Mouse (Mus musculus): Measurements from ENCODE around the gene Arfgef2. TPM values are rescaled to one million over a fixed set of nuclear protein-coding genes. Genes with fewer than 3 reads are reported as not detected.

Gene Arfgef2
- total RNA-seq, 2 experiments from 2014 or later: 67.6 to 76.9 TPM

DNA sequence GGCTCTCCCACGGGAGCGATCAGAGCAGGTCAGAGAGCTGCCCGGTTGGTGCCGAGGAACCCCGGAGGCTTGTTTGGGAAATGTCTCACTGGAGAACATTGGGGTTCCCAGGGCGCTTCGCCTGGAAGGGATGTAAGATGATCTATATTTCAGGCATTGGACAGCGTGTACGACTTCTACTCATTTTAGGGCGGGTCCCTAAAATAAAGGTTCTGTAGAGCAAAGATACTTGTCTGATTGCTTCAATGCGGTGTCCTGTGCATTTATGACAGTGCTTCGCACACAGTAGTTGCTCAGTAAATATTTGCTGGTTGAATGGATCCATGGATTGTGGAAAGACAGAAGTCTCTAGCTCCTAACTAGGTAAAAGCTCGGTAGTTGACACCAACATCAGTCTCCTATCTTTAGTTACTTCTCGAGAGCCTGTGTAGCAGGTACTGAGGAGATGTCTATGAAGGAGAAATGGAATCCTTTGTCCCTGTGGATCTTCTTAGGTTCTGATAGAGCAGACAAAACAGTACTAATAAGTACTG is 851 bp downstream of the Arfgef2 start:
- DNase-seq: no peak

DNA sequence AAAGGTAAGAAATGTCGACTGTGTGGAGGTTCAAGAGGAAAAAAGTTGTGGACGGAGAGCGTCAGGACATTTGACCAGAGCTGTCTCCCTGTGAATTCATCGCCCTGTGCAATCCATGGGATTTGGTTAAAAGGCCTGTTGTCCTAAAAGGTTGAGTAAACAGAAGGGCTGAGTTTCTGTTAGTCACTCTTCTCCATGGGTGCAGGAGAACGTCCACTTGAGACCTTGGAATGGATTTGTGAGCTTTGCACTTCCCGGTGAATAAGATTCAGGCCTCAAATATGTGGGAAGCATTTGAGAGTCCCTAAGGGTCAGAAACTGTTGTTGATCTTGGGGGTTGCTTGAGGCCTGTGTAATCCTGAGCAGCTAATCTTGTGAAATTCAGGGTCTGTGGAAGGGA is 1.4 kb downstream of the Arfgef2 start:
- peak in 1 of 2 experiments; percentile 26 for DNase-seq

DNA sequence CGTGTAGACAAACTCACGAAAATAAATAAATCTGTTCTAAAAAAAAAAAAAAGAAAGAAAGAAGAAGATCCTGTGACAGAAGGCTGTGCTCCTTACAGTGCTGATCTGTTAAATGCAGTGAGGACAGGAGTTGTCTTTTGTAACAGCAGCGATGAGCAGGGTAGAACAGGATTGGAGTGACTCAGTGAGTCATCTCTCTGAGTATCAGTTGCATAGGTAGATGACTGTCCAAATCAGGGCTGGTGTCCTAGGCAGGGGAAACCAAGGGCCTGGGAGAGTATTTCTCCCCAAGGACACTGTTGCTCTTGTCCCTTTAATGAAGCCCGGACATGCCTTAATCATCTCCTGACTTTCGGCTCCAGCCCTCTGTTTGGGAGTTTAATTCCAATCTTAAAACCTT is 4.1 kb downstream of the Arfgef2 start:
- peak in 1 of 2 experiments; percentile 30 for DNase-seq

DNA sequence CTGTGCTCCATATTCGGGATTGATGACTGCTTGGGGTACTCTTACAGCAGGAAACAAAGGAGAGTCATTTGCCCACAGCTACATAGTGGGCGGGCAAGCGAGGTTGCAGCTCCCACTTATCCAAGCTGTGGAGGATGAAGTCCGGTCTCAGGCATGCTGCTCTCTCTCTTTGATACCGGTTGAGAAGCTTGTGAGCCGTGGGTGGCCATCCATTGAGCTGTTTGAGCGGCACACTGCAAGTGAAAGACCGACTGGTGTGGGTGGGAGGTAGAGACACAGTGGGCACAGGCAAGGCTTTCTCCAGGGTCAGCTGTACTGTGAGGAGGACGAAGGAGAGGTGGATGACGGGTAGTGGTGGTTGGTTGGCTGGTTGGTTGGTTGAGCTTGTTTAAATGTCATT is 5.4 kb downstream of the Arfgef2 start:
- DNase-seq: no peak

DNA sequence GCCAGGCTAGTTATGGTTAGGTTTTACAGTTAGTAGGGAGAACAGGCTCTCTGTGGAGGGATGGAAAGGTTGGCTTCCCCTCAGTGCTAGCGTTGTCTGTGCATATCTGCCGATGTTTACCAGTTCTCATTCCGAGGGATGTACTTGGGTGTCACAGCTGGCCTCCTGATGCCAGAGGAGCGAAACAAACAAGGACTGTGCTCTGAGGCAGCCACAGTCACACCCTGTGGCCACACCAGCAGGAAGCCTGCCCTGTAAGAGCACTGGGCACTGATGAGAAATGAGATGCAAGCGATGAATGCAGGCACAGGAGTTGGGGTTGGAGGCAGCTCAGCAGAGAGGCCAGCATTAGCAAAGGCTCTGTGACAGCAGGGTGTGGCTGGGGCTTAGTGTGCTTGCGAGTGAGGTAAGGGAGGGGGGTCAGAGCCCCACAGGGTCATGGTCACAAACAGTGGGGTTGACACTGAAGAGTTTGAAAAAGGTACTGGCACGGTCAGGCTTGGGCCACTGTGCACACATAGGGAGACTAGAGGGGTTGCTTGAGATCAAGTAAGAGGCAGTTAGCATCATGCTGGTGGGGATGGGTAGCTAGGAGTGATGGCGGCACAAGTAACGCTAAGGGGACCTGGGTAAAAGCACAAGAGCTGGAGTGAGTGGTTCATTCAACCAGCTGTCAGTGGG is 13.2 kb downstream of the Arfgef2 start:
- DNase-seq: no peak

DNA sequence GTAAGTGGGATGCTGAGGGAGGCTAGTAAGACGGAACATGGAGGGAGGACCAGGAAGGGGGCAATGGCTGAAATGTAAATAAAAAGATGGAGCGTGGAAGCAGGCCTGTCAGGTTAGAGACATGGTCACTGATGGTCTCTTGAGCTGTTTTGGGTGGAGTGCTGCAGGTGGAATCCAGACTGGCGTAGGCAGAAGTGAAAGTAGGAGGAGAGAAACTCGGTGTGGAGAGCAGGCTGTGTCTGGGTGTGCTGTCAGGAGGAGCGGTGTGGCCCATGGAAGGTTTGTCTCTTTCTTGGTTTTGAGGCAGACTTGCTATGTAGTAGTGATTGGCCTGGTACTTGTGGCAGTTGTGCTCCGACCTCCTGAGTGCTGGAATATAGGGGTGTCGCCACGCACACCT is 14.5 kb downstream of the Arfgef2 start:
- DNase-seq: no peak

DNA sequence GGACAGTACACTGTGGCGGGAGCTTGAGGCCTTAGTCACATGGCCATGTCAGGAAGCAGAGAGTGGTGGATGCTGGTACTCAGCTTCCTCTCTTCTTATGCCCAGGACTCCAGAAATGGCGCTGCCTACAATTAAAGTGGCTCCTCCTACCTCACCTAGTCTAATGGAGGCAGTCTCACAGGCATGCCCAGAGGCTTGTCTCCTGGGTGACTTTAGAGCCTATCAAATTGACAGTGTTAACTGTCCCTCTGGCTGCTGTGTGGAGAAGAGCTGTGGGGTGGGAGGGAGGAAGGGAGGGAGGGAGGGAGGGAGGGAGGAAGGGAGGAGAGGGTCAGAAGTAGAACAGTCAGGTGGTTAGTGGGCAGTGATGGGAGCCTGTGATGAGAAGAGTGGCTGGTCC is 15.5 kb downstream of the Arfgef2 start:
- no peak for DNase-seq

DNA sequence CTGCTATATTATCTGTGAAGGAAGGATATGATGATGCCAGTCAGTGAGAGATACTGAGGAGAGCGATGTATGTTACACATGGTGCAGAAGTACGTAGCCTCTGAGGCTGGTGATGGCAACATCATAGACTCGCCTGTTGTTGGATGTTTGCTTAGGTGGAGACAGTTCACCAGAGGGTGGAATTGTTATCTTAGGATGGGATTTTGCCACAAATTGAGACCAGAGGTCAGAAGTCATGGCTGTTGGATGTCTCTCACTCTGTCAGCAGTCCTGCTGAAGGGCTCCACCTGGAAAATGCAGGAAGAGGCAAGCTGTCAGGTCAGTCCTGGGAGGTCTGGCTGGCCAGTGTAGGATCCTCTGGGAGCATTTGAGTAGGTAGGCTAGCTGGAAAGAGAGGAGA is 16.0 kb downstream of the Arfgef2 start:
- no peak for DNase-seq

DNA sequence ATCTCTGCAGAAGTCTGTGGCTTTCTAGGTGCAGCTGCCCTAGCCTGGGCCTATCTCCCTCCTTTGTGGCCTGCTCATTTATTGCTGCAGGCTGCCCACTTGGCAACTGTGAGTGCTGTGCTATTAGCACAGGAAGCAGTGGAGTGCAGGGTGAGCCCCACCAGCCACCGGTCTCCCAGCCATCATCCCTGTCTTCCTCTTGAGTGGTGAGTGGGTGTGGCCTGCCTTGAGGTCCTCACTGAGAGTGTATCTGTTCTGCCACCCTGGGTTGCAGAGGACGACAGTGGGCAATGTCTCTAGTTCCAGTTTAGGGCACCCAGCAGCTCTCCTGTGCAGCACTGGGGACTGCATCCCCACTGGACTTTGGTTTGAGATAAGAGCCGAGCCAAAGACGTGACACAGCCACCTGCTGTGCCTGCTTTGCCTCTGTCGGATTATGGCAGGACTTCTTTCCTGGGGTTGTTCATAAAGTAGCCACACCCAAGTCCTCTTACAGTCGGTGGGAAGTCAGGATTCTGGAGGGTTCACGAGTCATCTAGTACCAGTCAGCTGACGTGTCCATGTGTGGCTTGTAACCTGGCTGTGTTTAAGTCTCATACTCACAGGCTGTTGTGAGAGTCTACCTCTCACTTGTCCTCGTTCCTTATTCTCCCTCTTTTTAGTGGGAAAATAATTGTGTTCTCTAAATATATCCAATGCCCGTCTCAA is 16.9 kb downstream of the Arfgef2 start:
- no peak for DNase-seq

DNA sequence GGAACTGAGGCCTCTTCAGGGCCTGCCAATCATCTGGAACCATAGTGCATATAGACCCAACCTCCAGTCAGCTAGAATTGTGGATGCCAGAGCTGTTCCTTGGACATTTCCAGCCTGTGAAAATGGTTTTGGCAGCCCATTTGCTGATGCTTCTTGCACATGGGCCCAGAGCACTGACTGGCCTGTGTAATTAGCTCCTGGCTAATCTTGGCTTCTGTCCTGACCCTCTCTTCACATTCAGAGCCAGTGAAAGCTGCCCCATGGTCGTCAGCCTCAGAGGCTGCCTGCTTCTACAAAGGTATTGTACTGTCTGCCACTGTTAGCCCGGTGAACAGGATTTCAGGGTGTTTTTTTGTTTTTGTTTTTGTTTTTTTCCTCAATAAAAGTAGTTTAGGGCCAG is 17.5 kb downstream of the Arfgef2 start:
- DNase-seq: no peak

DNA sequence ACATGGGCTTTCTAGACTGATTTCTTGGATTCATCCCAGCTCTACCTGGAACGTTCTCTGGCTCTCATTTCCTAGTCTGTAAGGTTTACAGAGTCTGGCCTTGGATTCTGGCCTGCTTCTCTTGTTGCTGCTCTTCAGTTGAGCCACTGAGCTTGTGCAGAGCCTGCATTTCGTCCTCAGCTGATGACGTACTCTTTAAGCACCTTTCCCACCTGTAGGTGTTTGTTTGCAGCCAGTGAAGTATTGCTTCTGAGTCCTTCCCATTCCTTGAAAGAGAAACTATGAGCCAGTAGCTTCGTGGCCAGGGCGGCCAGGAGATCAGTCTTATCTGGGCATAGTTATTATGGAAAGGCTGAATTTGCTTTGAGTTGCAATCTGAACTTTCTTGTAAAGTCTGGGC is 19.0 kb downstream of the Arfgef2 start:
- no peak for DNase-seq

DNA sequence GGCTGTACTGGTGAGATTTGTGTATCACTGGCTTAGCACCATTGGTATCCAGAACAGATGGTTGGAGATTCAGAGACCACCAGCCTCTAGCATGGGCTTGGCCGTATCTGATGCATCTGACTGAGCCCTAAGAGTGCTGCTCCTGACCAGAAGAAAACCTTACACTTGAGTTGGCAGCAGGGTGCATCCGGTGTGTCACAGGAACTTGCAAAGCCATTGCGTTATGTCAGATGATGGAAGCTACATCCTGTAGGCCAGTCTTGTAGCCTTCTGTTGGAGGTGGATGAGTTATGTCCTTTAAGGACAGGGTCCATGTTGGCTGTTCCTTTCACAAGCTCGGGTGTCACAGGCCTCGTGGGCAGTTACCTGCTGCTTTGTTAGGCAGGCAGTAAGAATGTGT is 19.6 kb downstream of the Arfgef2 start:
- DNase-seq: no peak

DNA sequence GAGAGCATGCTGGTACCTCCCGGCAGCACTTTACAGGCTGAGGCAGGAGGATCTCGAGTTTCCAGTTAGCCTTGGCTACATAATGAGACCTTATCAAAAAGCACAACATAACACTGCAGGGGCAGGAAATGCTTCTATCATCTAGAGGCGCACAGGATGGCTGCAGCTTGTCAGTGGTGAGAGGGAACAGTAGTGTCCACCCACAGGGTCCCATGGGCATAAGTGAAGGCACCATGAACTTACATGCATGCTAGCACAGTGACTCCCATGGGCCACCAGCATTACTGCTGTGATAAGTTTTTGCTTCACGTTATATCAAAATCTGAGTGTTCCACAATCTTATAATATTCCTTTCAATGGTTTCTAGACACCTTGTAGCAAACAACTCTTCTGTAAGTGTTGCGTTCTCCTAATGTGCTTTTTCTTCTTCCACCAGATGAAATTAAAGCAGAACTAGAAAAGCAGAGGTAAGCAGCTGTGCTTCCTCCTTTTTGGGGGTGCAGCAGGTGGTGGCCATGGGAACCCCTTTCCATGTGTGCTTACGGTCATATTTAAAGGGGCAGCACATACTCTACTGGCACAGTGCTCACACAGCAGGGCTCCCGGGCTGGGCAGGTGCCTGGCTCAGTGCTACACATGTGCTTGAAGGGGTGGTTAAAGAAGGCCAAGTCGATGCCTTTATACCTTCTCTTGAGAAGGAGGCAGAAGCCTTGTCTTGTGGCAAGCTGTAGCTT is 21.3 kb downstream of the Arfgef2 start:
- no peak for DNase-seq

DNA sequence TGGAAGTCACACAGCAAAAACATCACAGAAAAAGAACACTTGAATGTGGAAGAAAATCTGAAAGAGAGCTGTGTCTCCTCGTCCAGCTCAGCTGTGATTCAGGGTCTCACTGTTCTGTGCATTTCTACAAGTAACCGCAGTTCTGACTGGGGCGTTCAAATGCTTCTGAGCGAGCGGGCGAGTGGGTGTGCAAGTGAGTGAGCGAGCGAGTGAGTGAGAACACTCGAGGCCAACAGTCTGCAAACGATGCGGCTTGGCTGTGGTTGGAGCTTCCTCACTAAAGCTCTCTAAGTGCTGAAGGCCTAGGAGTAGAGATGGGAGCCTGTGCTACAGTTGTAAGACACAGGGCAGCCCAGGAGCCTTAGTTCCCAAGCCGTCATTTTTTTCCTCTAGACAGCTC is 22.9 kb downstream of the Arfgef2 start:
- DNase-seq: no peak

DNA sequence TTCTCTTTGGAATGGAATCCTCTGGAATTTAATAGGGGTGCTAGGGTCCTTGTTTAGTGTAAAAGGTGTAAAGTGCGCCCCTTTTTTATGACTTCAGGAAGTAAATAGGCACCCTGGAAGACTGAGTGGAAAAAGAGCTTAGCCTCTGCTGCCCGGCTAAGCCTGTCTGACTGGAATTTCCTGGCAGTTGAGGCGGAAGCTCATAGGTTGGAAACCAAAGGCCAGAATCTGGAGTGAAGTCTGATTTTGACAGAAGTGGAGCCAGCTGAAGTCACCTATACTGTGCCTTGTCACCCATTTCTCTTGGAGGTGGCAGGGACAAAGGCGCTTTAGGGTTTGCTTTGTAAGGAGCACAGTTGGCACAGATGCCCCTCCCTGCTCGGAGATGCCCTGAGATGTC is 25.0 kb downstream of the Arfgef2 start:
- no peak for DNase-seq

DNA sequence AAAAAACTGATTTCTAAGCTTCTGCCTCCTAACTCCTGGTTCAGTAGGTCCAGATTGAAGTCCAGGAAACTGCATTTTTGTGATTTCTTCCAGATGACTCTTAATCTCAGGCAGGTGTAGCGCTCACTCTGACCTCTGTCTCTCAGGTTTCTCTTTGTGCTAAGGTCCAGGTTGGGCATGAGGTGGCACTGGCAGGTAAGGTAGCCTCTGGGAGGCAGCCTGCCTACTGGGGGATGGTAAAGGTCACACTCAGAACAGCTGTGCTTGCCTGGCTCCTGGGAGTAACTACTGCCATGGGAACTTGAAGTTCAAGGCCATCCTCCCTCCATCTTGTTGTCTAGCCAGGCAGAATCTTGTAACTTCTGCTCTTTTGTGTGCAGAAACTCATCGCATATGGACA is 28.7 kb downstream of the Arfgef2 start:
- peak; percentile 28 to 39 for DNase-seq

DNA sequence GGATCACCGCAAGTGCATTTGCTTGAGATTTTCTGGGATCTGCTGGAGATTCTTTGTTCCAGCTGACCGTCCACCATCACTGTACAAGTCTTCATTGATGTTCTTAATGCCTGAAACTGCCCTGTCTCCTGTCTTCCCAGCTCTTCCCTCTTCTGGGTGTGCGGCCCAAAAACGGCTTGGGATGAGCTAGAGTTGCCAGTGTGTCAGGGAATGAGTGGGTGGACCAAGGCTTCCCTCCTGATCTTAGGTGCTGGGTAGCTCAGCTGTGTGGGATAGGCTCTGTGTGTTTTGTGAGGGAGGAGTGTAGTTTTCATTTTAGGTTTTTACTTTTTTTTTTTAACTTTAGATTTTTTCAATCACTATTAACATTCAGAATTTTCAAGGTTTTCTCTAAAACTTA is 29.4 kb downstream of the Arfgef2 start:
- DNase-seq: no peak

DNA sequence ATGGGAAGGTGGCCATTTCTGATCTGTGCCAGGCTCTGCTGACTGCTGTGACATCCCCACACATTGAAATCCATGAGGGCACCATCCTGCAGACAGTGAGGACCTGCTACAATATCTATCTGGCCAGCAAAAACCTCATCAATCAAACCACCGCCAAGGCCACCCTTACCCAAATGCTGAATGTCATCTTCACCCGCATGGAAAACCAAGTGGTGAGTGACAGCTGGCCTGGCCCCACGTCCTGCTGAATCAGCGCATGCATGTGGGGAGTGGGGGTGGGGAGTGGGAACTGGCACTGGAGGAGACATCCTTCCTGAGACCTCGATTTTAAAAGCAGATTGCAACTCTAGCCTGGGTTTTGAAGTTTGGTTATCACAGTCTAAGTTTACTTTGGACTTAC is 30.2 kb downstream of the Arfgef2 start:
- DNase-seq: peak; percentile 81

DNA sequence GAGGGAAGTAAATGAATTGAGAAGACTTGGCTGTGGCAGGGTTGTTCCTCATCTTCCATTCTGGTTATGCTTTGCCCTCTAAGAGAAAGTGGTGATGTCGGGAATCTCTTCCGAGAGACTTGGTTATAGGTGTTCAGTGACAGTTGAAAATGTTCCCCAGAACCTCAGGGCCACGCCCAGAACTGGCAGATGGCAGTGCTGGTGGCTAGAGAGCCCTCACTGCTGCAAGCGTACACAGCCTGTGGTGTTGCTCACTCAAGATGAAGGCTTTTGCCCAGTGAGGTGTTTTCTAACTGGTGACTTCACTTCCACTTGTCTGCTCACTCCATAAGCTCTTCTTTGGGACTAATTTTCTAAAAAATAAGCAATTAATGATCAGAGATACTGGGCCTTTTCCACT is 36.4 kb downstream of the Arfgef2 start:
- no peak for DNase-seq

DNA sequence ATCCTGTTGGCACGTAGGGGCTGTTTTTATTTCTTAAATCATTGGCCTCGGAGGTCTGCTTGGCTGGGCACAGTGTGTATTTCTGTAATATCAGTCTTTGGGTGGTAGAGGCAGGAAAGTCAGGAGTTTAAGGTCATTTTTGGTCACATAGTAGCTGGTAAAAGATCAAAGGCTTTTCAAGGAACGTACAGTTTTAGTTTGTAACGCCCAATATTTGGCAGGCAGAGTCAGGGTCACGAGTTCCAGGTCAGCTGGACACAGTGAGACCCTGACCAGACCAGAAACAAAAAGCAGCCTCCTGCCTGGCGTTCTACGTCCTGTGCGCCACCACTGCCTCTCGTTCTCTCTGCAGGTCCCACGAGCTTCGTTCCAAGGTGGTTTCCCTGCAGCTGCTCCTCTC is 45.3 kb downstream of the Arfgef2 start:
- DNase-seq: peak; percentile 31 to 41

DNA sequence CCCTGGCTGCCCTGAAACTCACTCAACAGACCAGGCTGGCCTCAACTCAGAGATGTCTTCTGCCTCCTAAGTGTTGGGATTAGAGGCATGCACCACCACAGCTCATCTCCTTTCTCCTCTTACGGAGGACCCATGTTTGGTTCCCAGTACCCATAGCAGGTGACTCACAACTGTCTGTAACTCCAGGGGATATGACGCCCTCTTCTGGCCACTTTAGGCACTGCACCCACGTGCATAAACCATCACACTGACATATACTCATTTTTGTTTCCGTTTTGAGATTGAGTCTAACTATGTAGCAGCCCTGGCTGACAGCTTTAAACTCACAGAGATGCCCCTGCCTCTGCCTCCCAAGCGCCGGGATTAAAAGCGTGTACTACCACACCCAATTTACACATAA is 46.9 kb downstream of the Arfgef2 start:
- DNase-seq: no peak

DNA sequence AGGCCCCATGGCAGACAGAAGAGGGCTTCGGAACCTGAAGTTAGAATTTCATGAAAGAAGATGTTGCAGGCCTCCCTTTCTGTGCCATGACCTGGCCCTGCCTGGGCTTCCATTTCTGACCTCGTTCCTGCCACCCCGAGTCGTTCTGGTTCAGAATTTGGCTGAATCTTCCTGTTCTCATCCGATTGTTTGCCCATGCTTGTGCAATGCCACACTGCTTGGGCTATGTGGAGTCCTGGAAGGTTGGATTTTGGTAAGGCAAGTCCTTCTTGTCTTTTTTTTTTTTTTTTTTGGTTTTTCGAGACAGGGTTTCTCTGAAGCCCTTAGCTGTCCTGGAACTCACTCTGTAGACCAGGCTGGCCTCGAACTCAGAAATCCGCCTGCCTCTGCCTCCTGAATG is 50.4 kb downstream of the Arfgef2 start:
- DNase-seq: no peak

DNA sequence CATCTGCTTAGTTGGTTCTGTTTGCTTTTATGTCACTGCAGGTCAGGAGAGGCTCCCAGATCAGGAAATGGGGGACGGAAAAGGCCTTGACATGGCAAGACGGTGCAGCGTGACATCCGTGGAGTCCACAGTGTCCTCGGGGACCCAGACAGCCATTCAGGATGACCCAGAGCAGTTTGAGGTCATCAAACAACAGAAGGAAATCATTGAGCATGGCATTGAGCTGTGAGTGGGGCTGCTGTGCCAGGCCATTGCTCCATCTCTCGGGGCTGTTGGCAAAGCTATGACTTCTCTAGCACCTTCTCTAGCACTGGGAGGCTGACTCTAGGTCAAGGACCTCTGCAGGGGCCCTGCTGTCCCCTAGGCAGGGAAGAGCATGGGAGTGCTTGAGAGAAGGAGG is 51.0 kb downstream of the Arfgef2 start:
- DNase-seq: peak; percentile 18 to 59

Measured in adrenal gland, postnatal 36 days (tissue).